Mouse (Mus musculus): Measurements from ENCODE around the gene Slc36a4.

GRCm38 (mm10) chr9:15708979-15709598 lies 449 bp upstream of the Slc36a4 start:
- TF ChIP-seq POLR2A (IDR thresholded peaks at IDR 0.05; ENCODE audit: low read depth, low read length) (no peak), CTCF (IDR thresholded peaks at IDR 0.05; ENCODE audit: extremely low read depth, insufficient read depth, insufficient read length, insufficient replicate concordance) (no peak)
